Mouse (Mus musculus): Measurements from ENCODE around the gene Abat. TPM values are rescaled to one million over a fixed set of nuclear protein-coding genes. Genes with fewer than 3 reads are reported as not detected.

Gene Abat
- polyA plus RNA-seq, 1 experiment from 2014 or later = 46.2 TPM

DNA sequence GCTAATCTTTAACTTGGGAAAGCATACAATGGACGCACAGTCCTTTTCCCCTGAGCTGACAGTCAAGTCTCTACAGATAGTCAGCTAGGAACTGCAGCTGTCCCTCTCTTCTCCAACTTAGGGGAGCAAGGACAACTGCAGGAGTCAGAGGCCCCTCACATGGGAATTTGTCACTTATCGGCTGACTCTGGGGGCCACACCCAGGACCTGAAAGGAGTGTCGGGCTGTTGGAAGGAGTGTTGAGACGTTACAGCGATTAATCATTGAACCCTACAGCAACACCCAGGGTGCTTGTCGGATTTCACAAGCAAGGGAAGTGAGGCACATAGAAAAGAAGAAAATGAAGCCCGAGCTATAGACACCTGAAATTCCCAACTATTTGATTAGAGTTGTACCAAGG lies 12.6 kb downstream of the Abat start:
- Histone ChIP-seq H3K36me3 (ENCODE audit: control insufficient read depth, insufficient read depth) (no peaks in the 10 kb centered on the region), H3K27me3 (ENCODE audit: control insufficient read depth, insufficient read depth, low read depth, low read length) (no peaks in the 10 kb centered on the region), H3K9me3 (replicated peaks; ENCODE audit: control insufficient read depth, low read length) (no peaks in the 10 kb centered on the region), H3K4me3 (ENCODE audit: low read depth, low read length) (no peak overlapping the region), H3K4me2 (ENCODE audit: low read depth, low read length) (no peak overlapping the region), H3K27ac (ENCODE audit: low read length) (peak overlapping the region; percentile 68; the same call in 1 of the 2 replicates), H3K9ac (ENCODE audit: low read depth, low read length) (no peak overlapping the region), H3K4me1 (ENCODE audit: control insufficient read depth, low read depth, low read length) (peaks cover 12% of the 10 kb centered on the region)
- WGBS (ENCODE audit: insufficient replicate concordance) = 49% methylated on average over 7 of the region's 7 CpGs
- peak; percentile 23; the same call in 1 of the 2 replicates for ATAC-seq (ENCODE audit: low read depth)

DNA sequence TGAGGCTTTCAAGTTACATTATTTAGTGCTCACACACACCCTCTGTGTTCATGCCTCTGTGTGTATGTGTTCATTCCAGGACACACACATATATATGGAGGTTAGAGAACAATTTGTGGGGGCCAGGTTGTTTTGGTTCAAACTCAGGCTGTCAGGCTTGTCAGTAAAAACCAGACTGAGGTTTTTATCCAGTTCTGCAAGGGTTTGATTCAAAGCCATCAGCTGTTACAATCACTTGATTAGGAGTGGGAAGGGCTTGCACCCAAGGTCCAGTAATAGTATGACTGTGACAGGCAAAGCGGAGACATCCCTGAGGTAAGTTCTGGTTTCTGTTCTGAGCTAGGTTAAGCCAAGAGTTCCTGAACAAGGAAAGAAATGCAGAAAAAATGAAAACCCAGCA lies 16.2 kb downstream of the Abat start:
- no peak overlapping the region for H3K4me2 ChIP-seq (ENCODE audit: low read depth, low read length)
- no peak overlapping the region for H3K9ac ChIP-seq (ENCODE audit: low read depth, low read length)
- H3K36me3 ChIP-seq (ENCODE audit: control insufficient read depth, insufficient read depth) = no peaks in the 10 kb centered on the region
- ATAC-seq (ENCODE audit: low read depth) = no peak
- 71% methylated on average over 1 of the region's 1 CpGs for WGBS (ENCODE audit: insufficient replicate concordance)
- no peaks in the 10 kb centered on the region for H3K4me1 ChIP-seq (ENCODE audit: control insufficient read depth, low read depth, low read length)
- H3K4me3 ChIP-seq (ENCODE audit: low read depth, low read length) = no peak overlapping the region
- no peak overlapping the region for H3K27ac ChIP-seq (ENCODE audit: low read length)
- no peaks in the 10 kb centered on the region for H3K9me3 ChIP-seq (replicated peaks; ENCODE audit: control insufficient read depth, low read length)
- H3K27me3 ChIP-seq (ENCODE audit: control insufficient read depth, insufficient read depth, low read depth, low read length) = no peaks in the 10 kb centered on the region

DNA sequence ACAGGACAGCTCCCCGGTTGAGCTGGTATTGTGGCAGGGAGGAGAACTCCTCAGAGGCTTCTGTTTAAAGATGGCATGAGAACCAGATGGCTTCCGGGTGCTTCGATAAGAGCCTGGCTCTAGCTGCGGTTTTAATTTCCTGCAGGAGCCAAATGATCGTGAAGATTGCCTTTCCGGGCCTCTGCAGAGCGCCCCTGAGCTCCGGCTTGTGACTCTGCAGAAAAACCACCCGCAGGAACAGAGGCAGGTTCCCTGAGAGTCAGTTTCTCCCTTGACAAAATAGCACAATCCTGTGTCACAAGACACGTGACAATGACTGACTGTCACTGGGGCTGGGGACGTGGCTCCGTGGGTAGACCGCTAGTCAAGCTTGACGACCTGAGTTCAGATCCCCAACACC lies 16.8 kb downstream of the Abat start:
- no peaks in the 10 kb centered on the region for H3K4me1 ChIP-seq (ENCODE audit: control insufficient read depth, low read depth, low read length)
- no peaks in the 10 kb centered on the region for H3K27me3 ChIP-seq (ENCODE audit: control insufficient read depth, insufficient read depth, low read depth, low read length)
- WGBS (ENCODE audit: insufficient replicate concordance) = 60% methylated on average over 14 of the region's 14 CpGs
- H3K27ac ChIP-seq (ENCODE audit: low read length) = no peak overlapping the region
- no peaks in the 10 kb centered on the region for H3K36me3 ChIP-seq (ENCODE audit: control insufficient read depth, insufficient read depth)
- no peak overlapping the region for H3K9ac ChIP-seq (ENCODE audit: low read depth, low read length)
- no peaks in the 10 kb centered on the region for H3K9me3 ChIP-seq (replicated peaks; ENCODE audit: control insufficient read depth, low read length)
- H3K4me3 ChIP-seq (ENCODE audit: low read depth, low read length) = no peak overlapping the region
- H3K4me2 ChIP-seq (ENCODE audit: low read depth, low read length) = no peak overlapping the region
- no peak for ATAC-seq (ENCODE audit: low read depth)

DNA sequence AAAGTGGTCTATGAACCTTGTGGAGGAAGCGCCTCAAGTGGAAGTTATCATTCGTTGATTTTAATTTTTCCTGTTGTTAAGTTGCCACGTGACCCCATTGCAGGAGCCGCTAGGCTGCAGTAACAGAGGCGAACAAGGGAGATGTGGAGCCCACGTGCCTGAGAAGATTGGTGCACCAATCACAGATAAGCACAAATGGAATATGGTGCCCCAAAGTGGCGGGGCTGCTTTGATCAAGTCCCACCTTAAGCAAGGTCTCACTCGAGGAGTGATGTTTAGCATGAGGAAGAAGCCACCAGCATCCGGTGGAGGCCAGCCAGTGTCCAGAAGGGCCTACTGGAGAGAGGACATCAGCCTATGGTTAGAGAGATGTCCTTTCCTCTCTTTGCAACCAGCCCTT lies 19.2 kb downstream of the Abat start:
- Histone ChIP-seq H3K9ac (ENCODE audit: low read depth, low read length) (no peak overlapping the region), H3K36me3 (ENCODE audit: control insufficient read depth, insufficient read depth) (no peaks in the 10 kb centered on the region), H3K27me3 (ENCODE audit: control insufficient read depth, insufficient read depth, low read depth, low read length) (no peaks in the 10 kb centered on the region), H3K4me3 (ENCODE audit: low read depth, low read length) (no peak overlapping the region), H3K4me1 (ENCODE audit: control insufficient read depth, low read depth, low read length) (no peaks in the 10 kb centered on the region), H3K9me3 (replicated peaks; ENCODE audit: control insufficient read depth, low read length) (no peaks in the 10 kb centered on the region), H3K27ac (ENCODE audit: low read length) (no peak overlapping the region), H3K4me2 (ENCODE audit: low read depth, low read length) (no peak overlapping the region)
- no peak for ATAC-seq (ENCODE audit: low read depth)
- 62% methylated on average over 9 of the region's 9 CpGs for WGBS (ENCODE audit: insufficient replicate concordance)

DNA sequence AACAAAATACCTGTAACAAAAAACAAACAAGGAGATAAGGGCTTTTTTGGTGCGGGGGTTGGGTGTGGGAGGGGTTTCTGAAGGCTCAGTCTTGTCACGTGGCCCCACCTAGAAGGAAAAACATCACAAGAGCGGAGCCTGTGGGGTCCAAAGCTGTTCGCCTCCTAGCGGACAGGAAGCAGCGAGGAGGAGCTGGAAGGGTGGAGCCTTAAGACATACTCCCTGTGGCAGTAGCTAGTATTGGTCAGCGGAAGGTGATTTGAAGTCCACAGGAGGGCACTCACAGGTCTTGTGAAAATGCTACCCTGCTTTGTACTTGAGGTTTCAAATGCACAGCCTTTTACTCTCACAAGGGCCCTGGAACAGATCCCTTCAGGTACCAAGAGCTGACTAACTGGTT lies 19.7 kb downstream of the Abat start:
- H3K36me3 ChIP-seq (ENCODE audit: control insufficient read depth, insufficient read depth) = no peaks in the 10 kb centered on the region
- no peak for ATAC-seq (ENCODE audit: low read depth)
- H3K27ac ChIP-seq (ENCODE audit: low read length) = no peak overlapping the region
- no peaks in the 10 kb centered on the region for H3K4me1 ChIP-seq (ENCODE audit: control insufficient read depth, low read depth, low read length)
- H3K4me2 ChIP-seq (ENCODE audit: low read depth, low read length) = no peak overlapping the region
- no peaks in the 10 kb centered on the region for H3K27me3 ChIP-seq (ENCODE audit: control insufficient read depth, insufficient read depth, low read depth, low read length)
- H3K9me3 ChIP-seq (replicated peaks; ENCODE audit: control insufficient read depth, low read length) = no peaks in the 10 kb centered on the region
- no peak overlapping the region for H3K4me3 ChIP-seq (ENCODE audit: low read depth, low read length)
- 51% methylated on average over 7 of the region's 7 CpGs for WGBS (ENCODE audit: insufficient replicate concordance)
- H3K9ac ChIP-seq (ENCODE audit: low read depth, low read length) = no peak overlapping the region

DNA sequence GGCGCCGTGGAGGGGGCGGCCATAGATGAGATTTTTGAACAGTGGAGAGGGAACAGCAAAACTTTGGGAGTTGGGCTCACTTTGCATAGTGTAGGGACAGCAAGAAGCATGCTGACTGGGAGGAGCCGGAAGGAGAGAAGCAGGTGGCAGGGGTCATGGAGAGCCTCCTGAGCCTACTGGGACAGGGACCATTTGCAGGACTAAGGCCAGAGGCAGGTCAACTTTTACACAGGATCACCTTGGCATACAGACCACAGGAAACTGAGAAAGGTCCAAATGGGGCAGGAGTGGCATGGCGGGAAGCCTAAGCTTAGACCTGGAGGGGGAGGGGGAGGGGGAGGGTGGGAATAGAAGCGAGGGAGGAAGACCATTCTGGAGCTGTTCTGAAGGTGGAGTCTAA lies 20.2 kb downstream of the Abat start:
- Histone ChIP-seq H3K36me3 (ENCODE audit: control insufficient read depth, insufficient read depth) (no peaks in the 10 kb centered on the region), H3K27me3 (ENCODE audit: control insufficient read depth, insufficient read depth, low read depth, low read length) (no peaks in the 10 kb centered on the region), H3K4me3 (ENCODE audit: low read depth, low read length) (no peak overlapping the region), H3K9ac (ENCODE audit: low read depth, low read length) (no peak overlapping the region), H3K4me1 (ENCODE audit: control insufficient read depth, low read depth, low read length) (no peaks in the 10 kb centered on the region), H3K9me3 (replicated peaks; ENCODE audit: control insufficient read depth, low read length) (no peaks in the 10 kb centered on the region), H3K27ac (ENCODE audit: low read length) (no peak overlapping the region), H3K4me2 (ENCODE audit: low read depth, low read length) (no peak overlapping the region)
- 65% methylated on average over 6 of the region's 6 CpGs for WGBS (ENCODE audit: insufficient replicate concordance)
- no peak for ATAC-seq (ENCODE audit: low read depth)

DNA sequence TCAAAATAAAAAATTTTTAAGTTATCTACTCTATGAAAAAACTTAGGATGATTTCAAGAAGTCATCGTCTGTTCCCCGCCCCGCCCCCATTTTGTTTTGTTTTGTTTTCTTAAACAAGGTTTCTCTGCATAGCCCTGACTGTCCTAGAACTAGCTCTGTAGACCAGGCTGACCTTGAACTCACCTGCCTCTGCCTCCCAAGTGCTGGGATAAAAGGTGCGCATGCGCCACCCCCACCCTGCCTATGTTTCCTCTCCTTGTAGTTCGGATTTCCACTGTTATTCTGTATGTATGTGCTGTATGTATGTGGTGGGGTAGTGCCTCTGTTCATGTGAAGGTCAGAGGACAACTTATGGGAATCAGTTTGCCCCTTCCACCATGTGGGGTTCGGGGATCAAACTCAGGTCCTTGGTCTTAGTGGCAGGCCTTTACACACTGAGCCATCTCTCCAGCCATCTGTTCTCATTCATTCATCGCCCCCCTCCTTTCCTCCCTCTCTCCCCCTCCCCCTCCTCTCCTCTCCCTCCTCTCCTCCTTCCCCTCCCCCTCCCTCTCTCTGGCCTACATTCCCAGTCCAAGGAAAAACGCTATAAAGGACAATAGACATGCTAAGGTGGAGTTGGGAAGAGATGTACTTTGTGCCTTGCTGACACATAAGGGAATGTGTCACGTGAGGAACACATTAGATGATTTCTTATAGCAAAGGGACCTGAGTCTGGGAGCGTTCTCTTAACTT lies 21.4 kb downstream of the Abat start:
- ATAC-seq (ENCODE audit: low read depth) = no peak
- Histone ChIP-seq H3K4me2 (ENCODE audit: low read depth, low read length) (no peak overlapping the region), H3K27me3 (ENCODE audit: control insufficient read depth, insufficient read depth, low read depth, low read length) (no peaks in the 10 kb centered on the region), H3K4me3 (ENCODE audit: low read depth, low read length) (no peak overlapping the region), H3K4me1 (ENCODE audit: control insufficient read depth, low read depth, low read length) (no peaks in the 10 kb centered on the region), H3K27ac (ENCODE audit: low read length) (no peak overlapping the region), H3K9me3 (replicated peaks; ENCODE audit: control insufficient read depth, low read length) (no peaks in the 10 kb centered on the region), H3K36me3 (ENCODE audit: control insufficient read depth, insufficient read depth) (no peaks in the 10 kb centered on the region), H3K9ac (ENCODE audit: low read depth, low read length) (no peak overlapping the region)
- 66% methylated on average over 11 of the region's 11 CpGs for WGBS (ENCODE audit: insufficient replicate concordance)

DNA sequence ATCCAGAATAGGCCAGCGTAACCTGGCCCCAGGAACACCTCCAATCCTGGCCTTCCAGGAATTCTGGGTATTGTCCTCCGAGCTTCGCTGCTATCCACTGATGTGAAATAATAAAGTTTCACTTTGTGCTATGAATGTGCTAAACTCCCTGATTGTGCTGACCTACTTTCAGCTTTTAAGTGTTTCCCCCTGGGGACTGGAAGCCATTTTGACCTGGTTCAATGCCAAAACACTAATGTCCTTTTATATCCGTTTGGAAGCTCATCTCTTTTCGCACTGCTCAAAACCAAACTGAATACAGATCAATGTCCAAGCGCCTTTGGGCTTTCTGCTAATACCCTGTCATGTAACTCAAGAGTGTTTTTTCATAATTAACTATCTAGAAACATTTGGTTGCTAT lies 22.2 kb downstream of the Abat start:
- Histone ChIP-seq H3K9me3 (replicated peaks; ENCODE audit: control insufficient read depth, low read length) (no peaks in the 10 kb centered on the region), H3K27me3 (ENCODE audit: control insufficient read depth, insufficient read depth, low read depth, low read length) (no peaks in the 10 kb centered on the region), H3K9ac (ENCODE audit: low read depth, low read length) (no peak overlapping the region), H3K4me2 (ENCODE audit: low read depth, low read length) (no peak overlapping the region), H3K36me3 (ENCODE audit: control insufficient read depth, insufficient read depth) (no peaks in the 10 kb centered on the region), H3K27ac (ENCODE audit: low read length) (no peak overlapping the region), H3K4me3 (ENCODE audit: low read depth, low read length) (no peak overlapping the region), H3K4me1 (ENCODE audit: control insufficient read depth, low read depth, low read length) (no peaks in the 10 kb centered on the region)
- 75% methylated on average over 6 of the region's 6 CpGs for WGBS (ENCODE audit: insufficient replicate concordance)
- ATAC-seq (ENCODE audit: low read depth) = no peak

DNA sequence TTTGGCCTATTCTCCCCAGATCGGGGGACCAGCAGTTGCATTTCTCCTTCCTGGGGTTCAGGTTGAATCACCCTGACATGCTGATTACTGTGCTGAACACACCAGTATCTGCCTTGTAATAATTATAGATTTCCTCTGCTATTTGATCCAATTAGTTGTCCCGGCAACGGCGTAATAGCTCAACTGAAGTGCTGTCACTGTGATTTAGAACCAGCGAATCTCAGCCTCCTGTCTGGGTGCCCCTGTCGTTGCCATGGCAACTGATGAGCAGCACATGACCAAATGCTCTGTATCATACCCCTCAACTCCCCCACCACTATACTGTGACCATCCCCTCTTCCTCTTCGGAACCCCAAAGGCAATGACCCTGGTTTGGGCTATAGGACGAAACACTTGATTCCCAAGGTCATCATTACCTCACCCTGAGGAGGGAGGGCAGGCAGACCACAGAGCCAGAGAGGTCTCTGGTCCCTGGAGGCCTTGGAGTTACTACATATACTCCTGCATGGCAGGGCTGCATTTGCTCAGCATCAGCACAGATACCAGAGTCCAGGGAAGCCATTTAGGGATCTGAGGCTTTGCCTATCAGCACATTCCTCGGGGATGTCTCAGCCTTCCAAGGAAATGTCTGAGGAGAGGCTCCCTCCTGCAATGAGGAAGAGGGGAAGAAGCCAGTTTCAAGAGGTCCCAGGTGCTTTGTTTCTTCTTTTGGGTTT lies 26.1 kb downstream of the Abat start:
- H3K9ac ChIP-seq (ENCODE audit: low read depth, low read length) = no peak overlapping the region
- no peak overlapping the region for H3K27ac ChIP-seq (ENCODE audit: low read length)
- H3K9me3 ChIP-seq (replicated peaks; ENCODE audit: control insufficient read depth, low read length) = no peaks in the 10 kb centered on the region
- no peak overlapping the region for H3K4me2 ChIP-seq (ENCODE audit: low read depth, low read length)
- WGBS (ENCODE audit: insufficient replicate concordance) = 54% methylated on average over 9 of the region's 9 CpGs
- no peak for ATAC-seq (ENCODE audit: low read depth)
- H3K4me3 ChIP-seq (ENCODE audit: low read depth, low read length) = no peak overlapping the region
- no peaks in the 10 kb centered on the region for H3K27me3 ChIP-seq (ENCODE audit: control insufficient read depth, insufficient read depth, low read depth, low read length)
- no peaks in the 10 kb centered on the region for H3K36me3 ChIP-seq (ENCODE audit: control insufficient read depth, insufficient read depth)
- H3K4me1 ChIP-seq (ENCODE audit: control insufficient read depth, low read depth, low read length) = no peaks in the 10 kb centered on the region

Data from liver, embryonic 16.5 days (tissue).